Mouse (Mus musculus): ENCODE data around the gene Sun1. TPM values are rescaled to one million over a fixed set of nuclear protein-coding genes. Genes with fewer than 3 reads are reported as not detected.

The Sun1 gene
- polyA plus RNA-seq, 1 experiment from 2014 or later = 40.3 TPM

Other genes starting within 250 kb of the Sun1 start
- gene Pdgfa, start 203.3 kb upstream of the Sun1 start, polyA plus RNA-seq (2016; fragmentation: Nextera tagmentation; extraction: Ambion mirVana) = 22.5 and 23.6 TPM in 2 replicates
- gene Prkar1b, start 50.6 kb upstream of the Sun1 start, polyA plus RNA-seq (2016; fragmentation: Nextera tagmentation; extraction: Ambion mirVana) = 7.4 and 8.3 TPM in 2 replicates
- 9.5 and 12.5 TPM in 2 replicates for gene Dnaaf5, start 50.4 kb upstream of the Sun1 start, polyA plus RNA-seq (2016; fragmentation: Nextera tagmentation; extraction: Ambion mirVana)
- gene Get4, start 51.7 kb downstream of the Sun1 start, polyA plus RNA-seq (2016; fragmentation: Nextera tagmentation; extraction: Ambion mirVana) = 193 and 205 TPM in 2 replicates
- gene Adap1, start 125.0 kb downstream of the Sun1 start, polyA plus RNA-seq (2016; fragmentation: Nextera tagmentation; extraction: Ambion mirVana) = 1.1 and 1.2 TPM in 2 replicates
- gene Cox19, start 150.8 kb downstream of the Sun1 start, polyA plus RNA-seq (2016; fragmentation: Nextera tagmentation; extraction: Ambion mirVana) = 76.3 and 93.2 TPM in 2 replicates
- gene Cyp2w1, start 152.0 kb downstream of the Sun1 start, polyA plus RNA-seq (2016; fragmentation: Nextera tagmentation; extraction: Ambion mirVana) = not detected in 2 replicates
- 5.6 and 5.7 TPM in 2 replicates for gene Gpr146, start 177.1 kb downstream of the Sun1 start, polyA plus RNA-seq (2016; fragmentation: Nextera tagmentation; extraction: Ambion mirVana)
- 0.28 and 0.45 TPM in 2 replicates for gene C130050O18Rik, start 204.6 kb downstream of the Sun1 start, polyA plus RNA-seq (2016; fragmentation: Nextera tagmentation; extraction: Ambion mirVana)
- 0.26 and 0.36 TPM in 2 replicates for gene Gper1, start 222.5 kb downstream of the Sun1 start, polyA plus RNA-seq (2016; fragmentation: Nextera tagmentation; extraction: Ambion mirVana)